Mouse (Mus musculus) G1E (cell line): ENCODE measurements around the gene Ccdc61. TPM values are rescaled to one million over a fixed set of nuclear protein-coding genes. Genes with fewer than 3 reads are reported as not detected.

Experiments used
- ATAC-seq: 2 replicates; pipeline ENCODE4 v1.8.0; 2016; ENCODE audit warnings: mild to moderate bottlenecking; ENCODE audit not compliant: insufficient number of reproducible peaks, poor library complexity, low FRiP score, severe bottlenecking; ENCODE audit errors: extremely low read depth
- DNase-seq: peaks from one replicate; pipeline ENCODE4 v3.0.0; 2012; ENCODE audit warnings: low spot score
- H3K27me3 ChIP-seq: 2 replicates; pipeline ENCODE4 v1.6.1; 2012; ENCODE audit warnings: mild to moderate bottlenecking, low read length, inconsistent platforms; ENCODE audit not compliant: insufficient read depth
- H3K36me3 ChIP-seq: replicated peaks from 2 replicates; pipeline ENCODE3; 2012; ENCODE audit warnings: mild to moderate bottlenecking, inconsistent platforms
- H3K4me1 ChIP-seq: 2 replicates; pipeline ENCODE4 v1.6.1; 2012; ENCODE audit warnings: low read depth, low read length, inconsistent platforms, mixed read lengths; ENCODE audit not compliant: insufficient read depth
- H3K4me3 ChIP-seq: 2 replicates; pipeline ENCODE4 v1.5.1; 2012; ENCODE audit warnings: low read depth, mild to moderate bottlenecking, inconsistent platforms, low read length, moderate library complexity, mixed read lengths
- H3K9me3 ChIP-seq: replicated peaks from 2 replicates; pipeline ENCODE4 v1.6.1; 2012; ENCODE audit warnings: inconsistent platforms
- CTCF ChIP-seq: IDR thresholded peaks from 2 replicates; pipeline ENCODE4 v1.5.1; 2012; ENCODE audit warnings: low read depth, low read length, inconsistent platforms, mixed read lengths
- GATA1 ChIP-seq: IDR thresholded peaks from 2 replicates; pipeline ENCODE4 v1.6.1; 2012; ENCODE audit warnings: borderline replicate concordance, low read length, inconsistent platforms, mixed read lengths
- GATA2 ChIP-seq: IDR thresholded peaks from 2 replicates; pipeline ENCODE4 v1.6.1; 2012; ENCODE audit warnings: low read depth, low read length, inconsistent platforms, borderline replicate concordance
- POLR2AphosphoS5 ChIP-seq: IDR thresholded peaks from 2 replicates; pipeline ENCODE4 v1.6.1; 2012; ENCODE audit warnings: low read depth, low read length, inconsistent platforms; ENCODE audit not compliant: insufficient replicate concordance
- TAL1 ChIP-seq: conservative IDR thresholded peaks from 2 replicates; pipeline ENCODE4 v1.6.1; 2012; ENCODE audit warnings: low read depth, low read length, inconsistent platforms, mixed read lengths
- polyA plus RNA-seq: library from polyadenylated mRNA; stranded (reverse); fragments of >175 nt; gene quantifications from 2 replicates; pipeline ENCODE4 v1.2.3, GENCODE M21; 2012
- total RNA-seq, 2 experiments: library from RNA; stranded (forward) in 1 of 2; stranded (reverse) in 1 of 2; fragments of 200-1000 nt in 1 of 2; fragments of >200 nt in 1 of 2; fragmentation: Nextera tagmentation in 1 of 2; gene quantifications; 2 replicates each; pipeline ENCODE4 v1.2.3; 2014 to 2017

Gene Ccdc61
- total and polyA plus RNA-seq, 3 experiments: 9.4 to 47.9 (median 9.6) TPM

DNA sequence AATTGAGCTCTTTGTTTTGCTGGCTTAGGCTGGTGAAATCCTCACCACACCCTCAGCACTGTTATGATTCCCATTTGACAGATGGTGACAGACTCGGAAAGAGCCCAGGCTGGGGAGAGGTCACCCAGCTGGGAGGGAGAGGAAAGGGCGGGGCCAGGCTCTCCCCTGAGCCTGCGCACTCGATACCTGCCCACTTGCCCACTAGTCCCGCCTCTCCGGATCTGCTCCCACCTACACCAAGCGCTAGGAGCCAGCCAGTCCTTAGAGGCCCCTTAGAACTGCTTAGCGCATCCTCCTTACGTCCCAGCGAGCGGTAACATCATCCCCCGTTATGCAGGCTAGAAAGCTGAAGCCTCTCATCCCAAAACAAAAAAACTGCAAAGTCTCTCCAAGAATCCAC, 10.9 kb upstream of the Ccdc61 start:
- TF ChIP-seq TAL1: no peak
- TF ChIP-seq CTCF: no peak
- TF ChIP-seq GATA1: no peak
- no peak for TF ChIP-seq POLR2AphosphoS5
- no peak for TF ChIP-seq GATA2
- no peak for DNase-seq

DNA sequence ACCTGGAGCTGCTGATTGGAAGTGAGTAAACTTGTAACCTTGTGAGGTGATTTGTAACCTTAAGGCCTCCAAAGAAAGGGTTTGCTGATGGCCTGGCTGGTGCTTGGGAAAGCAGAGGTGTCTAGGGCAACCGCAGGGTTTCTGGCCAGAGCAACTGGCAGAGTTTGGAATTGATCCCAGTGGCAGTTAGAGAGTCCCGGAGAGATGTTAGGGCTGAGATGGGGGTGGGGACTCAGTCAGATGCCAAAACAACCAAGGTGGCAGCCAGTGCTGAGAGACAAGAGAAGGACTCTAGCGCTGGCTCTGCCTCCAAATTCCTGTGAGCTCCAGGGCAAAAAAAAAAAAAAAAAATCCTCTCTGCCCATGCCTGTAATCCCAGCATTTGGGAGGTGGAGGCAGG, 7.7 kb upstream of the Ccdc61 start:
- 0 out of 2 replicates have a peak, but pooled peaks cover 3% of the 10 kb centered on the region for H3K4me1 ChIP-seq
- no peaks in the 10 kb centered on the region for H3K36me3 ChIP-seq
- no peak for TF ChIP-seq GATA1
- no peak for TF ChIP-seq GATA2
- TF ChIP-seq TAL1: no peak
- TF ChIP-seq CTCF: no peak
- TF ChIP-seq POLR2AphosphoS5: no peak
- ATAC-seq: no peak
- DNase-seq: no peak
- no peaks in the 10 kb centered on the region for H3K9me3 ChIP-seq
- H3K4me3 ChIP-seq: no peak overlapping the region
- H3K27me3 ChIP-seq: peaks cover 12% of the 10 kb centered on the region

More for the DNA sequence above, 10.9 kb upstream of the Ccdc61 start:
- peaks cover 17% of the 10 kb centered on the region for H3K27me3 ChIP-seq
- no peaks in the 10 kb centered on the region for H3K36me3 ChIP-seq
- peaks cover 3% of the 10 kb centered on the region; the same call in 1 of the 2 replicates for H3K4me1 ChIP-seq
- no peak overlapping the region for H3K4me3 ChIP-seq
- no peaks in the 10 kb centered on the region for H3K9me3 ChIP-seq
- ATAC-seq: no peak

DNA sequence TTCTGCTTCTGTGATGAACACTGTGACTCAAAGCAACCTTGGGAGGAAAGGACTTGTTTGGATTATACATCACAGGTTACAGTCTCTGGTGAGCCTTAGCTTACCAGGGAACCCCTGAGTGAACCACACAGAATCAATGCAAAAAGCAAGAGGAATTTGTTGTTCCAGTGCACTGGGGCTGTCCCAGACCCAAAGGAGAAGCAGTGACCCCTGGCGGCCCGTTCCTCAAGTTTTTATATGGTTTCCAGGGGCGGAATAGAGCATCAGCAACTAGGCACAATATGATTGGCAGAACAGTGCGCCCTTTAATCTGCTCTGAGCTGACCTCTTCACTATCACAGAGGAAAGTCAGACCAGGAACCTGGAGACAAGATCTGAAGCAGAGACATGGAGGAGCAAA, 6.0 kb upstream of the Ccdc61 start:
- H3K9me3 ChIP-seq: no peaks in the 10 kb centered on the region
- H3K27me3 ChIP-seq: peaks cover 10% of the 10 kb centered on the region
- no peak for ATAC-seq
- H3K36me3 ChIP-seq: no peaks in the 10 kb centered on the region
- no peak for TF ChIP-seq GATA1
- TF ChIP-seq TAL1: no peak
- no peak for TF ChIP-seq GATA2
- TF ChIP-seq POLR2AphosphoS5: no peak
- no peak for TF ChIP-seq CTCF
- no peak for DNase-seq
- no peak overlapping the region for H3K4me3 ChIP-seq
- 0 out of 2 replicates have a peak, but pooled peaks cover 3% of the 10 kb centered on the region for H3K4me1 ChIP-seq

DNA sequence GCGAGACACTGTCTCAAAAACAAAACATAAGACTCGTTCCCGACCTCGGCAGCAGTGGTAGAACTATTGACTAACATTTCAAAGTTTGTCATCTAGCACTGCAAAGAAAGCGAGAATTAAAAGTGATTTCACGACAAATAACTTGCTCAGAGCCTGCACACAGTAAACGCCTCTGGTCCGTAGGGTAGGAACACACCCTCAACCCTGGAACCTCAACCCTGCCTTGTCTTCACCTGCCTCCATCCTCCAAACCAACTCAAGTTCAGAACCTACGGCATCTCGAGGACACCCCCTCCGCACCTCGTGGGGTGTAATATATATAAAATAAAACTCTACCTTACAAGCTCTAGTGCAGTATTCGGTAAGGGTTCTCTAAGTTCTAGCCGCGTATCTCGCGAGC, 418 bp downstream of the Ccdc61 start:
- Histone ChIP-seq H3K4me3 (peak overlapping the region; percentile 76), H3K9me3 (no peaks in the 10 kb centered on the region), H3K27me3 (peaks cover 2% of the 10 kb centered on the region; the same call in 1 of the 2 replicates), H3K4me1 (peaks cover 27% of the 10 kb centered on the region), H3K36me3 (peaks cover 38% of the 10 kb centered on the region)
- DNase-seq (peak; percentile 30), ATAC-seq (no peak)
- TF ChIP-seq GATA1: no peak
- TF ChIP-seq CTCF: no peak
- no peak for TF ChIP-seq GATA2
- TF ChIP-seq TAL1: no peak
- TF ChIP-seq POLR2AphosphoS5: no peak

DNA sequence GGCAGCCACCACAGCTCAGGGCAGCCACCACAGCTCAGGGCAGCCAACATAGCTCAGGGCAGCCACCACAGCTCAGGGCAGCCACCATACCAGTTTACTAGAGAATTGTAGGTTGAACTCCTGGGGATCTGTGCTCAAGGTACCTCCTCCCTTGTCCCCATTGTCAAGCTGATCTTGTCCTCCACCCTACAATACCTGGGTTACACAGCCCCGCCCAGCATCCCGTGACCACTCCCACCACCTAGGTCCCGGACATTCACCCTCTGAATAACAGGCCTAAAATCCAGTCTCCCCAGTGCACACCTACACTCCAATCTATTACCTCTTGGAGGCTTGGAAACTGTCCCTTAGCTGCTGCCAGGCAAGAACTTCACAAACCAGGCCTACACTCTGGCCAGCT, 5.2 kb downstream of the Ccdc61 start:
- Histone ChIP-seq H3K4me1 (peaks cover 19% of the 10 kb centered on the region), H3K36me3 (peaks cover 83% of the 10 kb centered on the region), H3K27me3 (no peaks in the 10 kb centered on the region), H3K9me3 (no peaks in the 10 kb centered on the region), H3K4me3 (no peak overlapping the region)
- ATAC-seq (no peak), DNase-seq (no peak)
- TF ChIP-seq TAL1: no peak
- no peak for TF ChIP-seq GATA1
- TF ChIP-seq GATA2: no peak
- no peak for TF ChIP-seq POLR2AphosphoS5
- no peak for TF ChIP-seq CTCF

DNA sequence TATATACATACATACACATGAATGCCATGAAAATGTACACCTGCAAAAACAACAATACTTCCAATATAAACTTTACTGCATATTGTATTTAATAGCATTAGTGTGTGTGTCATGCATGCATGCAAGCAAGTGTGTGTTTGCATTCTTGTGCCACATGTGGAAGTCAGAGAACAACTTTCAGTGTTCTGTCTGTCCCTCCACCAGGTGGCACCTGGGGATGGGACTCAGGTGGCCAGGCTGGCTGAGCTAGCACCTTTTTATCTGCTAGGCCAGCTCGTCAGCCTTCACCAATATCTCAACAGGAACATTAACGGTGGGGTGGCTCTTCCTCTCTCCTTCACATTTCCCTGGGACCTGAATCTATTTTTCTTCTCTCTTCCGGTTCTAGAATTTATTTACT, 7.7 kb downstream of the Ccdc61 start:
- H3K27me3 ChIP-seq: no peaks in the 10 kb centered on the region
- TF ChIP-seq TAL1 (no peak), GATA1 (no peak), CTCF (no peak), POLR2AphosphoS5 (no peak), GATA2 (no peak)
- H3K9me3 ChIP-seq: no peaks in the 10 kb centered on the region
- DNase-seq (no peak), ATAC-seq (no peak)
- H3K4me3 ChIP-seq: no peak overlapping the region
- peaks cover 93% of the 10 kb centered on the region for H3K36me3 ChIP-seq
- H3K4me1 ChIP-seq: no peaks in the 10 kb centered on the region; the same call in 1 of the 2 replicates

DNA sequence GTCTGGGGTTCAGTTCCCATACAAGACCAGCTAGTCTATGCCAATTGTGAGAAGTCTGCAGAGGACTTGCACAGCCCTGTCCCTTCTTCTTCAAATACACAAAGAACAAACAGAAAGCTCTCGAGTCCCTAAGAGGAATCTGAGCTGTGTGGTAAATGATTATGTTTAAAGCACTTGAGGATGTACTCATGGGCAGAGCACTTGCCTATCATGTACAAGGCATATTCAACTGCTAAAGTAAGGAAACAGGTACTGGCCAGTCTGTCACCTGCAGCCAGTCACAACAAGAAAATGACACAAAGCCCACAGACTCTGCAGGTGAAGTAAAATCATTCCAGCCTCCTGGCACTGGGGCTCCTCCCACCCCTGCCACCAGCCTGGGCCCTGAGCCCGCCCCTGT, 9.7 kb downstream of the Ccdc61 start:
- H3K4me1 ChIP-seq: no peaks in the 10 kb centered on the region; the same call in 1 of the 2 replicates
- H3K4me3 ChIP-seq: no peak overlapping the region
- ATAC-seq: no peak
- TF ChIP-seq GATA2: no peak
- TF ChIP-seq TAL1: no peak
- TF ChIP-seq POLR2AphosphoS5: no peak
- no peak for TF ChIP-seq GATA1
- no peak for TF ChIP-seq CTCF
- H3K27me3 ChIP-seq: no peaks in the 10 kb centered on the region
- H3K36me3 ChIP-seq: peaks cover 89% of the 10 kb centered on the region
- no peak for DNase-seq
- H3K9me3 ChIP-seq: no peaks in the 10 kb centered on the region
